Mouse (Mus musculus): ENCODE results near the gene Ccdc190. TPM values are rescaled to one million over a fixed set of nuclear protein-coding genes. Genes with fewer than 3 reads are reported as not detected.

Gene Ccdc190
- polyA plus RNA-seq (2012; rRNA removed) = 0.36 and 0.48 TPM in 2 replicates

- TF ChIP-seq POLR2A (IDR thresholded peaks at IDR 0.05; ENCODE audit: control insufficient read depth, low read depth, low read length) = no peak
- TF ChIP-seq CTCF (IDR thresholded peaks at IDR 0.05; ENCODE audit: control insufficient read depth, insufficient read depth, insufficient replicate concordance, low read depth, low read length) = no peak
- H3K27me3 ChIP-seq (ENCODE audit: control insufficient read depth, insufficient read depth, low read length) = no peaks in the 10 kb centered on the region
- no peak within 1 kb of the TSS for H3K4me3 ChIP-seq (ENCODE audit: control insufficient read depth, low read depth, low read length)
- no peaks in the 10 kb centered on the region; the same call in 1 of the 2 replicates for H3K4me1 ChIP-seq (ENCODE audit: control insufficient read depth, insufficient read depth, low read length)
- no peak within 1 kb of the TSS for H3K27ac ChIP-seq (ENCODE audit: control insufficient read depth, insufficient read depth, low read depth, low read length)
- no peaks in the 10 kb centered on the region for H3K36me3 ChIP-seq (ENCODE audit: control insufficient read depth, insufficient read depth, low read length)
Observed at GRCm38 (mm10) chr1:169928454-169928971, at the start of gene Ccdc190. TSS of gene Ccdc190 (plus strand) at chr1:169928648.

- Histone ChIP-seq H3K36me3 (ENCODE audit: control insufficient read depth, insufficient read depth, low read length) (no peaks in the 10 kb centered on the region), H3K27ac (ENCODE audit: control insufficient read depth, insufficient read depth, low read depth, low read length) (no peak overlapping the region), H3K27me3 (ENCODE audit: control insufficient read depth, insufficient read depth, low read length) (no peaks in the 10 kb centered on the region), H3K4me1 (ENCODE audit: control insufficient read depth, insufficient read depth, low read length) (no peaks in the 10 kb centered on the region), H3K4me3 (ENCODE audit: control insufficient read depth, low read depth, low read length) (no peak overlapping the region)
- TF ChIP-seq CTCF (IDR thresholded peaks at IDR 0.05; ENCODE audit: control insufficient read depth, insufficient read depth, insufficient replicate concordance, low read depth, low read length) (no peak), POLR2A (IDR thresholded peaks at IDR 0.05; ENCODE audit: control insufficient read depth, low read depth, low read length) (no peak)
Observed at GRCm38 (mm10) chr1:169879060-169879459, 49.4 kb upstream of the Ccdc190 start.

GRCm38 (mm10) chr1:169880181-169880580 lies 48.3 kb upstream of the Ccdc190 start:
- TF ChIP-seq CTCF (IDR thresholded peaks at IDR 0.05; ENCODE audit: control insufficient read depth, insufficient read depth, insufficient replicate concordance, low read depth, low read length) = no peak
- no peak for TF ChIP-seq POLR2A (IDR thresholded peaks at IDR 0.05; ENCODE audit: control insufficient read depth, low read depth, low read length)
- Histone ChIP-seq H3K36me3 (ENCODE audit: control insufficient read depth, insufficient read depth, low read length) (no peaks in the 10 kb centered on the region), H3K4me3 (ENCODE audit: control insufficient read depth, low read depth, low read length) (no peak overlapping the region), H3K27me3 (ENCODE audit: control insufficient read depth, insufficient read depth, low read length) (no peaks in the 10 kb centered on the region), H3K27ac (ENCODE audit: control insufficient read depth, insufficient read depth, low read depth, low read length) (no peak overlapping the region), H3K4me1 (ENCODE audit: control insufficient read depth, insufficient read depth, low read length) (no peaks in the 10 kb centered on the region)

GRCm38 (mm10) chr1:169883081-169883565 lies 45.3 kb upstream of the Ccdc190 start:
- no peaks in the 10 kb centered on the region for H3K4me1 ChIP-seq (ENCODE audit: control insufficient read depth, insufficient read depth, low read length)
- TF ChIP-seq POLR2A (IDR thresholded peaks at IDR 0.05; ENCODE audit: control insufficient read depth, low read depth, low read length) (no peak), CTCF (IDR thresholded peaks at IDR 0.05; ENCODE audit: control insufficient read depth, insufficient read depth, insufficient replicate concordance, low read depth, low read length) (no peak)
- no peaks in the 10 kb centered on the region for H3K36me3 ChIP-seq (ENCODE audit: control insufficient read depth, insufficient read depth, low read length)
- H3K27me3 ChIP-seq (ENCODE audit: control insufficient read depth, insufficient read depth, low read length) = no peaks in the 10 kb centered on the region
- no peak overlapping the region for H3K4me3 ChIP-seq (ENCODE audit: control insufficient read depth, low read depth, low read length)
- no peak overlapping the region for H3K27ac ChIP-seq (ENCODE audit: control insufficient read depth, insufficient read depth, low read depth, low read length)

- Histone ChIP-seq H3K27ac (ENCODE audit: control insufficient read depth, insufficient read depth, low read depth, low read length) (no peak overlapping the region), H3K4me3 (ENCODE audit: control insufficient read depth, low read depth, low read length) (no peak overlapping the region), H3K27me3 (ENCODE audit: control insufficient read depth, insufficient read depth, low read length) (no peaks in the 10 kb centered on the region), H3K36me3 (ENCODE audit: control insufficient read depth, insufficient read depth, low read length) (no peaks in the 10 kb centered on the region), H3K4me1 (ENCODE audit: control insufficient read depth, insufficient read depth, low read length) (no peaks in the 10 kb centered on the region)
- TF ChIP-seq POLR2A (IDR thresholded peaks at IDR 0.05; ENCODE audit: control insufficient read depth, low read depth, low read length) = no peak
Observed at GRCm38 (mm10) chr1:169889250-169889649, 39.2 kb upstream of the Ccdc190 start.

- no peak for TF ChIP-seq POLR2A (IDR thresholded peaks at IDR 0.05; ENCODE audit: control insufficient read depth, low read depth, low read length)
- no peak for TF ChIP-seq CTCF (IDR thresholded peaks at IDR 0.05; ENCODE audit: control insufficient read depth, insufficient read depth, insufficient replicate concordance, low read depth, low read length)
- H3K4me1 ChIP-seq (ENCODE audit: control insufficient read depth, insufficient read depth, low read length) = no peaks in the 10 kb centered on the region
- no peaks in the 10 kb centered on the region for H3K36me3 ChIP-seq (ENCODE audit: control insufficient read depth, insufficient read depth, low read length)
- H3K27ac ChIP-seq (ENCODE audit: control insufficient read depth, insufficient read depth, low read depth, low read length) = no peak overlapping the region
- no peaks in the 10 kb centered on the region for H3K27me3 ChIP-seq (ENCODE audit: control insufficient read depth, insufficient read depth, low read length)
- H3K4me3 ChIP-seq (ENCODE audit: control insufficient read depth, low read depth, low read length) = no peak overlapping the region
Observed at GRCm38 (mm10) chr1:169893976-169894375, 34.5 kb upstream of the Ccdc190 start.

- H3K4me3 ChIP-seq (ENCODE audit: control insufficient read depth, low read depth, low read length) = no peak overlapping the region
- H3K27me3 ChIP-seq (ENCODE audit: control insufficient read depth, insufficient read depth, low read length) = no peaks in the 10 kb centered on the region
- TF ChIP-seq POLR2A (IDR thresholded peaks at IDR 0.05; ENCODE audit: control insufficient read depth, low read depth, low read length) = no peak
- no peak for TF ChIP-seq CTCF (IDR thresholded peaks at IDR 0.05; ENCODE audit: control insufficient read depth, insufficient read depth, insufficient replicate concordance, low read depth, low read length)
- H3K36me3 ChIP-seq (ENCODE audit: control insufficient read depth, insufficient read depth, low read length) = no peaks in the 10 kb centered on the region
- no peaks in the 10 kb centered on the region for H3K4me1 ChIP-seq (ENCODE audit: control insufficient read depth, insufficient read depth, low read length)
- H3K27ac ChIP-seq (ENCODE audit: control insufficient read depth, insufficient read depth, low read depth, low read length) = no peak overlapping the region
Observed at GRCm38 (mm10) chr1:169895686-169896085, 32.8 kb upstream of the Ccdc190 start.

GRCm38 (mm10) chr1:169897916-169898315 lies 30.5 kb upstream of the Ccdc190 start:
- no peak overlapping the region for H3K4me3 ChIP-seq (ENCODE audit: control insufficient read depth, low read depth, low read length)
- no peak overlapping the region for H3K27ac ChIP-seq (ENCODE audit: control insufficient read depth, insufficient read depth, low read depth, low read length)
- no peaks in the 10 kb centered on the region for H3K4me1 ChIP-seq (ENCODE audit: control insufficient read depth, insufficient read depth, low read length)
- no peaks in the 10 kb centered on the region for H3K36me3 ChIP-seq (ENCODE audit: control insufficient read depth, insufficient read depth, low read length)
- no peak for TF ChIP-seq CTCF (IDR thresholded peaks at IDR 0.05; ENCODE audit: control insufficient read depth, insufficient read depth, insufficient replicate concordance, low read depth, low read length)
- TF ChIP-seq POLR2A (IDR thresholded peaks at IDR 0.05; ENCODE audit: control insufficient read depth, low read depth, low read length) = no peak
- no peaks in the 10 kb centered on the region for H3K27me3 ChIP-seq (ENCODE audit: control insufficient read depth, insufficient read depth, low read length)

Measured in testis, adult 2 months (tissue).